Mouse (Mus musculus): ENCODE results near the gene Ptpn7.

DNA sequence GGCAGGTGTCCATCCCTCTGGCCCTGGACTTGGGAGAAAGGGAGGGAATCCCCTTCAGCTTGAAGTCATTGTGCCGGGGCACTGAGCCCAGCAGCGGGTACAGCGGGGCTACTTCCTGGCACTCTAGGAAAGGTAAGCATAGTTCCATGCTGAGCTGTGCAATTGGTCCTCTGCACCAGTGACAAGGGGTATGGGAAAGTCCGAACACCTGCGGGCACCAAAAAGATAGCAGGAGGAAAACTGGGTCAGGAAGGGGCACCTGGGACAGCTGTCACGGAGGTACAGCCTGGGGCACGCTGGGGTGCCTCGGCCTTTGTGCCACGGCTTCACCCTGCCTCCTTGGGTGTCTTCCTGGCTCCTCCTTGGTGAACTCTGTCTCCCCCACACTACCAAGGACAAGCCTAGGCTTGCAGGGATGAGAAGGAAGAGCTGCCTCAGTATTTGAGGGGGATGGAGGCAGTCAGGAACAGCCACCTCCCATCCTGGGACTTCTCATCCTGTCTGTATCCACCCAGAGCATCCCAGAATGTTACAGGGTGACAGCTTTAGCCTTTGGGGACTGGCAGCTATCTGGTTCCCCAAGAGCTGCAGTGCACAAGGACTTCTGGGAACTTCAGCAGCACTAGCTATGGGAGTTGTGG, 2.8 kb upstream of the Ptpn7 start:
- TF ChIP-seq CTCF (IDR thresholded peaks at IDR 0.05 in 2 of 3, conservative IDR thresholded peaks at IDR 0.05 in 1 of 3; ENCODE audit: control insufficient read depth in 1 of 3, insufficient read depth in 1 of 3, low read depth in 2 of 3, low read length in 3 of 3, poor library complexity in 1 of 3, severe bottlenecking in 1 of 3) (no peak), UBTF (IDR thresholded peaks at IDR 0.05; ENCODE audit: borderline replicate concordance, insufficient read depth, low read depth, low read length) (no peak), GABPA (IDR thresholded peaks at IDR 0.05; ENCODE audit: low read depth, low read length) (no peak), POLR2A (IDR thresholded peaks at IDR 0.05; ENCODE audit: control insufficient read depth in 1 of 2, insufficient read depth in 1 of 2, low read depth in 1 of 2, low read length in 2 of 2, poor library complexity in 1 of 2) (no peak), ZC3H11A (IDR thresholded peaks at IDR 0.05; ENCODE audit: low read depth, low read length) (no peak), POLR2AphosphoS2 (IDR thresholded peaks at IDR 0.05; ENCODE audit: low read length) (no peak), RCOR1 (IDR thresholded peaks at IDR 0.05; ENCODE audit: low read depth, low read length) (no peak), MYC (IDR thresholded peaks at IDR 0.05; ENCODE audit: low read depth, low read length) (no peak), TCF12 (IDR thresholded peaks at IDR 0.05; ENCODE audit: low read depth, low read length) (no peak)
